Mouse (Mus musculus) liver, adult (tissue): ENCODE data around the gene Mrps6.

Source experiments
- GATA4 ChIP-seq: IDR thresholded peaks from 2 replicates; pipeline ENCODE4 v1.6.1; 2014; ENCODE audit warnings: mild to moderate bottlenecking, low read length; ENCODE audit not compliant: insufficient replicate concordance

The Mrps6 gene

DNA sequence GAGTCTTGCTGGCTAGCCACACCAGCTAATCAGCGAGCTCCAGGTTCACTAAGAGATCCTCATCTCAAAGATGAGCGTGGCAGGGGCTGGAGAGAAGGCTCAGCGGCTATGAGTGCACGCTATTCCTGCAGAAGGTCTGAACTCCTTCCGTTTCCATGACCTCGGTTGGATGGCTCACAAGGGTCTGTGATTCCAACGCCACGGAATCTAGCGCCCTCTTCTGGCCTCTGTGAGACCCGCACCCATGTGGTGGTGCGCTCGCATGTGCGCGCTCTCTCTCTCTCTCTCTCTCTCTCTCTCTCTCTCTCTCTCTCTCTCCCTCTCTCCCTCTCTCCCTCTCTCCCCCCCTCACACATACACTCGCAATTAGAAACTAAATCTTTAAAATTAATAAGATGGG is 78.2 kb downstream of the Mrps6 start:
- TF ChIP-seq GATA4: no peak

- TF ChIP-seq GATA4: no peak
Observed at GRCm38 (mm10) chr16:92139386-92140261, 81.6 kb downstream of the Mrps6 start.

DNA sequence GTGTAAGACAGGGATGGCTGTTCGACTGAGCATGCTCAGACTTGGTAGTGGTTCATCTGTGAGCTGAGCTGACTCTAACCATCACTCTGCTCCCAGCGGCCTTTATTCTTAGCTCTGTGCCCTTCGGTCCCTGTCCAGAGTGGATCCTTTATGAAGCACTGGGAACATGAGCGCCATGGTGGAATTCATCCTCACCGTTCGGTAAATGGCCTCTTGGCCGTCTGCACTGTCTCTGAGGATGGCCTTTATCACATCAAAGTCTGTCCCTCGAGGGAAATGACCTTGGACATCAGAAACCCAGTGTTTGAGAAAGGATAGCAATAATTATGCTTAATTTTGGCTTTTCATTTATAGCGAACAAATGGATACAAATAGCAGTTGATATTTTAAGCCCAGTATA is 82.3 kb downstream of the Mrps6 start:
- no peak for TF ChIP-seq GATA4

DNA sequence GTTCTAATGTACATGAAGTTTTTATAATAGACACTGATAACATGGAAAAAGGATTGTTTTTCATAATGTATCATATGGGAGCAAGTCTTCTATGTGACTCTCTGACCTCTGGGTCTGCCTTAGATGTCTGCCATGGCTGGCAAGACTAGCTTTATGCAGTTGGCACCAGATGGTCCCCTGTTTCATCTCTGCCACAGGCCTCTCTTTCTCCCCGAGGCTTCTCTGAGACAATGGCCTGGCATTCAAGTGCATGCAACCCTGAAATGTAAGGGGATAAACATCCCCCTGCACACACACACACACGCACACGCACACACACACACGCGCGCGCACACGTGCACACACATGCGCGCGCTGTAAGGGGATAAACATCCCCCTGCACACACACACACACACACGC is 83.0 kb downstream of the Mrps6 start:
- no peak for TF ChIP-seq GATA4

- no peak for TF ChIP-seq GATA4
Observed at GRCm38 (mm10) chr16:92142426-92143012, 84.4 kb downstream of the Mrps6 start.

- no peak for TF ChIP-seq GATA4
Observed at GRCm38 (mm10) chr16:92147631-92148366, 89.7 kb downstream of the Mrps6 start.

- TF ChIP-seq GATA4: no peak
Observed at GRCm38 (mm10) chr16:92148367-92148728, 90.3 kb downstream of the Mrps6 start.

DNA sequence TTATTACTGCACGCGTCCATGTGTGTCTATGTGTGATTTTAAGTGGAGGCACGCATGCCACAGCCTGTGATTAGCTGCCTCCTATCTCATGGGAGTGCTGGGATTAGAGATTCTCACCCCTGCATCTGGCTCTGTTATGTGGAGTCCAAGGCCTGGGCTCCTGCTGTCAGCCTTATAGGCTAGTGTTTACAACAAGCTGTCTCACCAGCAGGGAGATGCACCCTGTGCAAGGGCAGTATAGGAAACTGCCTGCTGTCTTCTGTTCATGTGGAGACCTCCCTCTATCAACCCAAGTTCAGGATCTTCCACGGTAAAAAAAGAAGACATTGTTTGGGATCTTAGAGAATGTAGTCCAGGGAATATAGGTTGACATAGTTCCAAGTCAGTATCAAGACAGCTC is 92.9 kb downstream of the Mrps6 start:
- no peak for TF ChIP-seq GATA4

DNA sequence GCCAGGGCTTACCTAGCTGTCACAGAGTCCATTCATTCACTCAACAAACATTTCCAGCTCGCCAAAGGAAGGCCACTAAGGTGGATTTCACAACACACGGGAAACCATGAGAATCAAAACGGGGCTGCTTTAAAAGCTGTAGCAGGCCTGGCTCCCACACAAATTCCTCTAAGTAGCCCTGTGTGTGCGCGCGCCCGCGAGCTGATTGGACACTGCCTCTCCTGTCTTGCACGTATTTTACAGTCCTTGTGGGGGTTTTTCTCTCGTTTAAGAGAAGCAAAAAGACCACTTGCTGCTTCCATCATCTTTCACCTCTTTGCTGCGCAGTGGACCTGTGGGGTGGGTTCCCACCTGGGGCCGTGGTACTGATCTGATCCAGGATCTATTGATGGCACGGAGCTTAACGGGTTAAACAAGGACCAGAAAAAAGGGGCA is 100.0 kb downstream of the Mrps6 start:
- TF ChIP-seq GATA4: no peak

GRCm38 (mm10) chr16:92158461-92159091 is 100.5 kb downstream of the Mrps6 start:
- TF ChIP-seq GATA4: no peak

- TF ChIP-seq GATA4: no peak
Observed at GRCm38 (mm10) chr16:92159114-92159513, 101.0 kb downstream of the Mrps6 start.
